Mouse (Mus musculus) hindbrain, postnatal 0 days (tissue): ENCODE results near the gene Stk25. TPM values are rescaled to one million over a fixed set of nuclear protein-coding genes. Genes with fewer than 3 reads are reported as not detected.

Experiments used
- ATAC-seq: fragments of 200-750 bp; cut with Nextera tagmentation; 2 replicates; pipeline ENCODE4 v1.8.0; 2017; ENCODE audit warnings: mild to moderate bottlenecking, moderate TSS enrichment, moderate library complexity
- DNase-seq: peaks from one replicate; pipeline ENCODE4 v3.0.0-alpha.2; 2015; ENCODE audit warnings: low spot score
- H3K27ac ChIP-seq: fragments of 300-500 bp; sonication (generic); 2 replicates; pipeline ENCODE4 v1.5.1; 2014; ENCODE audit warnings: mild to moderate bottlenecking
- H3K27me3 ChIP-seq: fragments of 300-500 bp; sonication (generic); 2 replicates; pipeline ENCODE4 v1.6.1; 2014; ENCODE audit warnings: low read length, mixed read lengths; ENCODE audit not compliant: insufficient read depth
- H3K36me3 ChIP-seq: fragments of 300-500 bp; sonication (generic); 2 replicates; pipeline ENCODE4 v1.6.1; 2014; ENCODE audit warnings: low read length, mixed read lengths; ENCODE audit not compliant: insufficient read depth
- H3K4me1 ChIP-seq: fragments of 300-500 bp; sonication (generic); 2 replicates; pipeline ENCODE4 v1.6.1; 2014; ENCODE audit warnings: antibody characterized with exemption, low read length, mixed read lengths; ENCODE audit not compliant: insufficient read depth
- H3K4me2 ChIP-seq: fragments of 300-500 bp; sonication (generic); 2 replicates; pipeline ENCODE4 v1.6.1; 2014; ENCODE audit warnings: low read depth, mild to moderate bottlenecking, low read length, moderate library complexity, mixed read lengths
- H3K4me3 ChIP-seq: fragments of 300-500 bp; sonication (generic); 2 replicates; pipeline ENCODE4 v1.5.1; 2014; ENCODE audit warnings: low read length
- H3K9ac ChIP-seq: fragments of 300-500 bp; sonication (generic); replicated peaks from 2 replicates; pipeline ENCODE4 v1.6.1; 2014; ENCODE audit warnings: mild to moderate bottlenecking, low read length, moderate library complexity, mixed read lengths
- H3K9me3 ChIP-seq: fragments of 300-500 bp; sonication (generic); 2 replicates; pipeline ENCODE4 v1.6.1; 2016; ENCODE audit warnings: low read length, mixed read lengths
- CTCF ChIP-seq: IDR thresholded peaks from 2 replicates; pipeline ENCODE4 v1.5.1; 2016; ENCODE audit warnings: antibody characterized with exemption, control low read depth, low read depth
- WGBS: fragments of 180-500 bp; shearing (Covaris S2); extraction: QIAGEN DNeasy Blood & Tissue Kit; methylation state at CpG from one replicate; pipeline ENCODE4 v1.1.7; 2014; 5-methylcytosine and 5-hydroxymethylcytosine counted together
- polyA plus RNA-seq: library from polyadenylated mRNA; unstranded; fragments of >200 nt; fragmentation: Nextera tagmentation; extraction: Ambion mirVana; gene quantifications from 2 replicates; pipeline ENCODE4 v1.2.1, GENCODE M21; 2015
- total RNA-seq: library from RNA; depleted of rRNA; stranded (reverse); fragments of >200 nt; gene quantifications from 2 replicates; pipeline ENCODE4 v1.2.3, GENCODE M21; 2014

Stk25 gene
- total and polyA plus RNA-seq, 2 experiments from 2014 or later, result 328 to 340 TPM

- no peak overlapping the region for H3K27ac ChIP-seq
- no peaks in the 10 kb centered on the region for H3K36me3 ChIP-seq
- no peak overlapping the region for H3K9ac ChIP-seq
- 87% methylated on average over 8 of the region's 8 CpGs for WGBS
- TF ChIP-seq CTCF, result no peak
- H3K9me3 ChIP-seq, result no peaks in the 10 kb centered on the region
- no peaks in the 10 kb centered on the region for H3K27me3 ChIP-seq
- H3K4me1 ChIP-seq, result no peaks in the 10 kb centered on the region
- no peak overlapping the region for H3K4me3 ChIP-seq
- no peak overlapping the region for H3K4me2 ChIP-seq
- no peak for ATAC-seq
- no peak for DNase-seq
Measured at GRCm38 (mm10) chr1:93609762-93610161, 48.7 kb downstream of the Stk25 start.

GRCm38 (mm10) chr1:93608696-93609245, 49.7 kb downstream of the Stk25 start:
- Histone ChIP-seq H3K27me3 (no peaks in the 10 kb centered on the region), H3K27ac (no peak overlapping the region), H3K9me3 (no peaks in the 10 kb centered on the region), H3K9ac (no peak overlapping the region), H3K36me3 (no peaks in the 10 kb centered on the region), H3K4me2 (no peak overlapping the region), H3K4me1 (no peaks in the 10 kb centered on the region), H3K4me3 (no peak overlapping the region)
- WGBS, result 75% methylated on average over 4 of the region's 4 CpGs
- ATAC-seq (no peak), DNase-seq (no peak)
- TF ChIP-seq CTCF, result no peak

- ATAC-seq, result no peak
- no peak for TF ChIP-seq CTCF
- WGBS, result 85% methylated on average over 14 of the region's 14 CpGs
Measured at GRCm38 (mm10) chr1:93607090-93608083, 51.1 kb downstream of the Stk25 start.

GRCm38 (mm10) chr1:93603921-93604320, 54.5 kb downstream of the Stk25 start:
- DNase-seq (no peak), ATAC-seq (no peak)
- H3K4me2 ChIP-seq, result no peak overlapping the region
- 95% methylated on average over 12 of the region's 12 CpGs for WGBS
- H3K36me3 ChIP-seq, result no peaks in the 10 kb centered on the region
- no peak for TF ChIP-seq CTCF
- no peak overlapping the region for H3K4me3 ChIP-seq
- H3K4me1 ChIP-seq, result no peaks in the 10 kb centered on the region
- no peak overlapping the region for H3K9ac ChIP-seq
- H3K27ac ChIP-seq, result no peak overlapping the region
- H3K27me3 ChIP-seq, result no peaks in the 10 kb centered on the region
- no peaks in the 10 kb centered on the region for H3K9me3 ChIP-seq

More at GRCm38 (mm10) chr1:93607090-93608083, 51.1 kb downstream of the Stk25 start:
- no peaks in the 10 kb centered on the region for H3K36me3 ChIP-seq
- no peak overlapping the region for H3K27ac ChIP-seq
- no peak overlapping the region for H3K9ac ChIP-seq
- H3K9me3 ChIP-seq, result no peaks in the 10 kb centered on the region
- no peaks in the 10 kb centered on the region for H3K4me1 ChIP-seq
- no peaks in the 10 kb centered on the region for H3K27me3 ChIP-seq
- H3K4me3 ChIP-seq, result no peak overlapping the region
- no peak for DNase-seq
- H3K4me2 ChIP-seq, result no peak overlapping the region

- no peak overlapping the region for H3K27ac ChIP-seq
- no peak for DNase-seq
- TF ChIP-seq CTCF, result no peak
- no peak overlapping the region for H3K4me2 ChIP-seq
- no peak overlapping the region for H3K4me3 ChIP-seq
- no peak for ATAC-seq
- no peaks in the 10 kb centered on the region for H3K36me3 ChIP-seq
- H3K9me3 ChIP-seq, result no peaks in the 10 kb centered on the region
- WGBS, result 87% methylated on average over 4 of the region's 4 CpGs
- H3K9ac ChIP-seq, result no peak overlapping the region
- H3K27me3 ChIP-seq, result no peaks in the 10 kb centered on the region
- no peaks in the 10 kb centered on the region for H3K4me1 ChIP-seq
Measured at GRCm38 (mm10) chr1:93602911-93603310, 55.5 kb downstream of the Stk25 start.

GRCm38 (mm10) chr1:93595916-93596315, 62.5 kb downstream of the Stk25 start:
- DNase-seq, result no peak
- Histone ChIP-seq H3K4me3 (no peak overlapping the region), H3K4me1 (no peaks in the 10 kb centered on the region), H3K4me2 (no peak overlapping the region), H3K9ac (no peak overlapping the region), H3K27ac (no peak overlapping the region), H3K36me3 (no peaks in the 10 kb centered on the region), H3K9me3 (no peaks in the 10 kb centered on the region), H3K27me3 (no peaks in the 10 kb centered on the region)
- 63% methylated on average over 6 of the region's 6 CpGs for WGBS
- TF ChIP-seq CTCF, result no peak
- no peak for ATAC-seq

GRCm38 (mm10) chr1:93593960-93594359, 64.5 kb downstream of the Stk25 start:
- peak; percentile 11; the same call in 1 of the 2 replicates for TF ChIP-seq CTCF
- no peaks in the 10 kb centered on the region for H3K9me3 ChIP-seq

More at GRCm38 (mm10) chr1:93593960-93594359, 64.5 kb downstream of the Stk25 start:
- no peak for DNase-seq
- Histone ChIP-seq H3K36me3 (no peaks in the 10 kb centered on the region), H3K4me3 (no peak overlapping the region), H3K9ac (no peak overlapping the region), H3K4me1 (no peaks in the 10 kb centered on the region), H3K4me2 (no peak overlapping the region), H3K27ac (no peak overlapping the region), H3K27me3 (no peaks in the 10 kb centered on the region)
- no peak for ATAC-seq
